Mouse (Mus musculus): ENCODE measurements around the gene Tmbim4.

DNA sequence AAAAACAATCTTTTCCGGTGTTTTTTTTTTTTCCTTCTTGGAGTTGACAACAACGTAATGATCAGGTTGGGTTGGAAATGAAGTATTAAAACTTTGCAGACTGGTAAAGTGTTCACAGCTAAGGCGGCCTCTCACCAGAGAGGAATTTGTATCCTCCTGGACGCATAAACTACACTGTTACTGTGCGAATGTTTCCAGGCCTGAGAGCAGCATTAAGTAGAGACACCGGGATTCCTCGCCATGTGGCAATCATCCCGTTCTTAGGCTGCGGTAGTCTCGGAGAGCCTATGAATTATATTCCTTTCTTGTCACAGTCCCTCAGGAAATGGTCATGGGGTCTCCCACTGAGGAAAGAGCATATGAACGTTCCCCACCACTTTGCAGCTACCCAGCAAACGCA, 66.4 kb downstream of the Tmbim4 start:
- TF ChIP-seq CTCF (IDR thresholded peaks at IDR 0.05) (no peak), EP300 (IDR thresholded peaks at IDR 0.05) (no peak)
